Mouse (Mus musculus) embryonic facial prominence, embryonic 11.5 days (tissue): Measurements from ENCODE around the gene Ttc39b. TPM values are rescaled to one million over a fixed set of nuclear protein-coding genes. Genes with fewer than 3 reads are reported as not detected.

ENCODE experiments used
- ATAC-seq: fragments of 200-750 bp; cut with Nextera tagmentation; replicated peaks from 2 replicates; pipeline ENCODE4 v1.8.0; 2017; ENCODE audit warnings: low read depth; ENCODE audit not compliant: insufficient number of reproducible peaks, low FRiP score, low TSS enrichment
- DNase-seq: peaks from one replicate; pipeline ENCODE4 v3.0.0-alpha.2; 2015; ENCODE audit warnings: low spot score
- H3K27ac ChIP-seq: fragments of 300-500 bp; sonication (generic); replicated peaks from 2 replicates; pipeline ENCODE4 v1.5.1; 2014; ENCODE audit warnings: mild to moderate bottlenecking, low read depth, low read length, control low read depth
- H3K27me3 ChIP-seq: fragments of 300-500 bp; sonication (generic); 2 replicates; pipeline ENCODE4 v1.6.1; 2014; ENCODE audit warnings: mild to moderate bottlenecking, low read length, moderate library complexity, mixed read lengths; ENCODE audit not compliant: control insufficient read depth, insufficient read depth
- H3K36me3 ChIP-seq: fragments of 300-500 bp; sonication (generic); replicated peaks from 2 replicates; pipeline ENCODE4 v1.6.1; 2014; ENCODE audit warnings: low read depth, mild to moderate bottlenecking, low read length, moderate library complexity, mixed read lengths; ENCODE audit not compliant: control insufficient read depth, insufficient read depth
- H3K4me1 ChIP-seq: fragments of 300-500 bp; sonication (generic); 2 replicates; pipeline ENCODE4 v1.6.1; 2014; ENCODE audit warnings: low read length, mixed read lengths; ENCODE audit not compliant: control insufficient read depth, insufficient read depth
- H3K4me2 ChIP-seq: fragments of 300-500 bp; sonication (generic); 2 replicates; pipeline ENCODE4 v1.6.1; 2014; ENCODE audit warnings: low read depth, mild to moderate bottlenecking, control low read depth, low read length, moderate library complexity
- H3K4me3 ChIP-seq: fragments of 300-500 bp; sonication (generic); 2 replicates; pipeline ENCODE4 v1.5.1; 2014; ENCODE audit warnings: low read depth, low read length, control low read depth
- H3K9ac ChIP-seq: fragments of 300-500 bp; sonication (generic); replicated peaks from 2 replicates; pipeline ENCODE4 v1.6.1; 2014; ENCODE audit warnings: mild to moderate bottlenecking, control low read depth, low read length
- H3K9me3 ChIP-seq: fragments of 300-500 bp; sonication (generic); replicated peaks from 2 replicates; pipeline ENCODE4 v1.6.1; 2016; ENCODE audit warnings: mild to moderate bottlenecking, low read length, inconsistent platforms, mixed read lengths; ENCODE audit not compliant: control insufficient read depth
- WGBS: fragments of 180-500 bp; shearing (Covaris S2); extraction: QIAGEN DNeasy Blood & Tissue Kit; methylation state at CpG from one replicate; pipeline ENCODE4 v1.1.7; 2014; 5-methylcytosine and 5-hydroxymethylcytosine counted together
- polyA plus RNA-seq: library from polyadenylated mRNA; unstranded; fragments of >200 nt; fragmentation: Nextera tagmentation; extraction: Ambion mirVana; gene quantifications from 2 replicates; pipeline ENCODE4 v1.2.1, GENCODE M21; 2014

Ttc39b gene
- polyA plus RNA-seq, result 3.1 and 6.0 TPM in 2 replicates

DNA sequence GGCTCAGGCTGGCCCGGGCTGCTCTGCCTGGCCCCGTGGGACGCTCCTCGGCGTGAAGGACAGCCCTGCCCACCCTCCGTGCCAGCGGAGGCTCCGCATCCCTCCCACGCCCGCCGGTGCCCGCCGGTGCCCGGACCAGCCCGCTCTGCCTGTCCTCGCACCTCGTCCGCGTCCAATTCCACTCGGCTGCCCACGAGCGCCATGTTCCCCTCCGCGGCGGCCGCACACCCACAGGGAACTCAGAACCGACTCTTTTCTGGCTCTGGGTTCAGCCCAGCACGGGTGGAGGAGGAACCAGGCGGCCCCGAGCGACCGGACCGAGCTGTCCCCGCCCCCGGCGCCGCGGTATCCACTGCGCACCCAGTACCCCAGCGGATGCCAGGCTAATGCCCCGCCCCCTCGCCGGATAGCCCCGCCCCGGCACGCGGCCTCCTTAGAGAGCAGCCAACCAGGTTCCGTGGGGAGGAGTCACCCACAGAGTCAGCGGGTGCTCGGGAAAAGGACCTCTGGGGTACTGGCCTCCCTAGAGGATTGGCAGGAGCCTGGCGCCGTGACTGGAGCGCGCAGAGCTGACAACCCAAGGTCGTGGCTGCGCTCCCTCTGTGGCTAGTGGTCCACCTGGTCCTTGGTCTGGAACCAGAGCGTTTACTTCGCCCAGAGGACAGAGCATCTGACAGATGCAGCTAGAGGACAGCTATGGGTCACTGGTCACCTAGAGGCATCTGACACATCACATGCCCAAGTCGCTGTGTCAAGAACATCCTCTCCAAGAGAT is at the start of gene Ttc39b:
Ttc39b (minus strand) TSS at position 346 of the 775 bp plus-strand sequence.
- ATAC-seq, result peak; percentile 98
- under 1% methylated on average over 55 of the region's 59 CpGs for WGBS

DNA sequence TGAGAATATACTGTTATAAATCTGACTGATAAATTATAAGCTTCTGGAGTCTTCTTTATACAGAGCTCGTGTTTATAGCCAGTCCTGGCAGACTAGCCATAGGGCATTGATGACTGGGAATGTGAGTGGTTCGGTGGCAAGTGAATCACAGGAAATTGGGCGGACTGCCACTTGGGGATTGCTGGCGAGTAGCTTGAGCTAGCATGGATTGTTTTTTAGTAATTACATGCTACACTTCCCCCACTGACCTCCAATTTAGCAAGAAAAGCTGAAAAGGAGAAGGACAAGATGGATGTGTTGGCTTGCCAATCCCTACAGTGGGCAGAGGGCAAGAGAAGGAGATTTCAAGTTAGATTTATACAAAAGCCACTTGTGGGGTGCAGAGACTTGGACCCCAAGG is 49.3 kb upstream of the Ttc39b start:
- no peaks in the 10 kb centered on the region for H3K4me1 ChIP-seq
- no peaks in the 10 kb centered on the region for H3K27me3 ChIP-seq

More for the DNA sequence above, at the start of gene Ttc39b:
- Histone ChIP-seq H3K27me3 (no peaks in the 10 kb centered on the region; the same call in 1 of the 2 replicates), H3K36me3 (no peaks in the 10 kb centered on the region), H3K4me1 (no peaks in the 10 kb centered on the region), H3K9me3 (no peaks in the 10 kb centered on the region), H3K4me2 (peak within 1 kb of the TSS; percentile 97), H3K4me3 (peak within 1 kb of the TSS; percentile 73), H3K27ac (no peak within 1 kb of the TSS), H3K9ac (peak within 1 kb of the TSS; percentile 59)
- DNase-seq, result peak; percentile 94

DNA sequence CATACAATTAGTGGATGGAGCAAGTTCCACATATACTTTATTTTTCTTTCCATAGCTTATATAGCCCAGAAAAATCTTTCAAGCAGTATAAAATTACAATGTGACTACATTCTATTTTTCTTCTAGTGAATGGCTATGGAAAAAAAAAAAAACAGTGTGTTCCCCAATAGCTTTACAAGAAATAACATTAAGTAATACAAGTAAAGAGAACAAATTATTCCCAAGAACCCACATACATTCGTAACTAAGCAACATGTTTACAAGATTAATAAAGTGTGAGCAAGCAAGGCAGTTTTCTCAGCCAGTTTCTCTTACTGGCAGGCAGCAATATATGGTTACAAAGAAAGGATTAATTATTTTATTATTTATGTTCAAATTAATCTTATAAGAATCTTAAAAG is 33.7 kb upstream of the Ttc39b start:
- no peak overlapping the region for H3K9ac ChIP-seq
- H3K4me1 ChIP-seq, result no peaks in the 10 kb centered on the region
- H3K27ac ChIP-seq, result no peak overlapping the region
- ATAC-seq, result no peak
- H3K27me3 ChIP-seq, result no peaks in the 10 kb centered on the region
- DNase-seq, result no peak
- 87% methylated on average over 1 of the region's 1 CpGs for WGBS
- no peaks in the 10 kb centered on the region for H3K36me3 ChIP-seq
- H3K9me3 ChIP-seq, result no peaks in the 10 kb centered on the region
- H3K4me3 ChIP-seq, result no peak overlapping the region
- H3K4me2 ChIP-seq, result no peak overlapping the region

More for the DNA sequence above, 49.3 kb upstream of the Ttc39b start:
- no peak overlapping the region for H3K4me2 ChIP-seq
- 57% methylated on average over 4 of the region's 4 CpGs for WGBS
- no peaks in the 10 kb centered on the region for H3K36me3 ChIP-seq
- H3K9ac ChIP-seq, result no peak overlapping the region
- H3K9me3 ChIP-seq, result no peaks in the 10 kb centered on the region
- no peak for ATAC-seq
- H3K4me3 ChIP-seq, result no peak overlapping the region
- H3K27ac ChIP-seq, result no peak overlapping the region
- no peak for DNase-seq

DNA sequence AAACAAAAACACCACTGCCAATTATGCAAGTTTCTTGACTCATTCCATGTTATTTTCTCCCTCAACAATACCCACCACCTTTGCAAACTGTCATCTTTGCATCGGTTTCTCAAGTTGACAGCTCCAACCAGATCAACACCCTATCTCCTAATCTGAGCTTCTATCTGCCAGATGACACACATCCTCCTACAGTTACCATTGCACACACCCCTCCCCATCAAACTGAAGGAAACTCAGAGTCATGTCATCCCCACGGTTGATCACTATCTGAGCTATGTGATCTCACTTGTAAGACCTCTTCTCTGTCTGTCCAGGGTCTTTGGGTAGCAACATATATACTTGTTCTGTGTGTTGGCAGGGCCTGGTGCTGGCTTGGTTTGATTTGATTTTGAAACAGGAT is 30.7 kb upstream of the Ttc39b start:
- DNase-seq (no peak), ATAC-seq (no peak)
- no peak overlapping the region for H3K4me3 ChIP-seq
- H3K27ac ChIP-seq, result no peak overlapping the region
- H3K4me1 ChIP-seq, result no peaks in the 10 kb centered on the region
- no peak overlapping the region for H3K4me2 ChIP-seq
- H3K36me3 ChIP-seq, result no peaks in the 10 kb centered on the region
- no peaks in the 10 kb centered on the region for H3K9me3 ChIP-seq
- no peak overlapping the region for H3K9ac ChIP-seq
- WGBS, result 90% methylated on average over 2 of the region's 2 CpGs
- no peaks in the 10 kb centered on the region for H3K27me3 ChIP-seq

DNA sequence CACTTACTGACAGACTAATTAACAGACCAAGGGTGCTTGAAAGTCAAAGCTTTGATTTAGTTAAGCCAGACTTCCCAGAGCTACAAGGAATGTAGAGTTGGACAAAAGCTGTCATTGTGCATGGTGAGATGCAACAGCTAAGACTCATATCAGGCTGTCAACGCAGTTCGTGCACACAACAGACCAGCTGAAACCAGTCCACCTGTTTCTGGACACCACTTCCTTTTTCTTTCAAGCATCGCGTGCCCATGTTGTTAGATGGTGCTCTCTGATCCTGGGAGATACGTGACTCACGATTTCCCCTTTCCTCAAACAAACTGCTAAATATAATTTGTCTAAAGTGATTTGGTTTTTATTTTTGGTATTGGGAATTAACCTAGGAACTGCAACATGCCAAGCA is 29.9 kb upstream of the Ttc39b start:
- DNase-seq, result no peak
- 73% methylated on average over 6 of the region's 6 CpGs for WGBS
- no peak overlapping the region for H3K27ac ChIP-seq
- no peaks in the 10 kb centered on the region for H3K36me3 ChIP-seq
- H3K4me2 ChIP-seq, result no peak overlapping the region
- H3K4me3 ChIP-seq, result no peak overlapping the region
- no peak overlapping the region for H3K9ac ChIP-seq
- ATAC-seq, result no peak
- no peaks in the 10 kb centered on the region for H3K4me1 ChIP-seq
- no peaks in the 10 kb centered on the region for H3K27me3 ChIP-seq
- H3K9me3 ChIP-seq, result no peaks in the 10 kb centered on the region

DNA sequence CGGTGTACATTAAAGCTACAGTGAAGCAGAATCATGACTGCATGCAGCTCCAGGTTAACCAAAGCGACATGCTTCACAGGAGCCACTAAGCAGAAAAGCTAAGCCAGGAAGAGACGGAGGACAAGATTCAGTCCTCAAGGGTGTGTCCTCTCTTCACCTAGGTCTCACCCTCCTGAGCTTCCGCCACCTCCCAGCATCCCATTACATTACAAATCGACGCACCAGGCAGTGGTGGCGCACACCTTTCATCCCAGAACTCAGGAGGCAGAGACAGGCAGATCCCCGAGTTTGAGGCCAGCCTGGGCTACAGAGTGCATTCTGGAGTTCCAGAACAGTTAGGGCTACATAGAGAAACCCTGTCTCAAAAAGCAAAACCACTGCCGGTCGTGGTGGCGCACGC is 29.2 kb upstream of the Ttc39b start:
- Histone ChIP-seq H3K4me3 (no peak overlapping the region), H3K4me2 (no peak overlapping the region), H3K27ac (no peak overlapping the region), H3K4me1 (no peaks in the 10 kb centered on the region), H3K9ac (no peak overlapping the region), H3K36me3 (no peaks in the 10 kb centered on the region), H3K27me3 (no peaks in the 10 kb centered on the region), H3K9me3 (no peaks in the 10 kb centered on the region)
- DNase-seq (no peak), ATAC-seq (no peak)
- 92% methylated on average over 12 of the region's 12 CpGs for WGBS

DNA sequence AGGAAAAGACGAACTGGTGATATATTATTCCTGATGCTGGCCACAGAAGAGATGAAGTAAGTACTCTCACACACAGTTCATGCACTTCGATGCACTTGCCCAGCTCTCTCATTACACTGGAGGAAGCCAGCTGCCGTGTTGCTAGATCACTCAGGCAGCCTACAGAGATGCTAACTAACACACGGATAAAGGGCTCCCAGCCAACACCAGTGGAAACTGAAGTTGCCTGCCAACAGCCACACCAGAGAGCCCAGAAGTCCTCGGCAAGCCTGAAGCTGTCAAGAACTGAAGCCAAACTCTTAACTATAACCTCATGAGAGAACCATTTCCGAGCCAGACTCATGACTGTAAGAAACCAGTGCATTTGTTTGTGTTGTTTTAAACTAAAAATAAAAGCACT is 26.7 kb upstream of the Ttc39b start:
- no peaks in the 10 kb centered on the region for H3K36me3 ChIP-seq
- no peaks in the 10 kb centered on the region for H3K9me3 ChIP-seq
- H3K27ac ChIP-seq, result no peak overlapping the region
- ATAC-seq, result no peak
- no peaks in the 10 kb centered on the region for H3K4me1 ChIP-seq
- no peaks in the 10 kb centered on the region for H3K27me3 ChIP-seq
- H3K9ac ChIP-seq, result no peak overlapping the region
- no peak overlapping the region for H3K4me3 ChIP-seq
- H3K4me2 ChIP-seq, result no peak overlapping the region
- no peak for DNase-seq
- WGBS, result 74% methylated on average over 6 of the region's 6 CpGs

DNA sequence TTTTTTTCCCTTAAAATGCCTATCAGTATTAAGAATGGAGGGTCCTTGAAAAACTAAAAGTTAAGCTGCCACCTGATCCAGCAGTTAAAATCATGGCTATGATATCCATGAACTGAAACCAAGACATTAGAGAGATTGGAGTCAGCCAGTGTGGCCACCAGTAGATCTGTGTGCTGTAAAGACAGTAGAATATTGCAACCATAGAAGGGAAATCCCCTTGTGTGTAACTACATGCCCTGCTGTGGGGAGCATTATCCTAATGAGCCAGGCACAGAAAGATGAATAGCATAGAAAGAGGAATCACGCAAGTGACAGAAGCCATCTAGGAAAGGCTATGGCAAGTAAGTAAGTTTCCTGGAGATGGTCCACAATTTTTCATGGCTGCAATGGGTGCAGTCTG is 24.9 kb upstream of the Ttc39b start:
- ATAC-seq (no peak), DNase-seq (no peak)
- 97% methylated on average over 1 of the region's 1 CpGs for WGBS
- no peaks in the 10 kb centered on the region for H3K4me1 ChIP-seq
- no peak overlapping the region for H3K4me2 ChIP-seq
- no peak overlapping the region for H3K9ac ChIP-seq
- no peak overlapping the region for H3K27ac ChIP-seq
- H3K9me3 ChIP-seq, result no peaks in the 10 kb centered on the region
- no peaks in the 10 kb centered on the region for H3K27me3 ChIP-seq
- no peak overlapping the region for H3K4me3 ChIP-seq
- no peaks in the 10 kb centered on the region for H3K36me3 ChIP-seq
